Mouse (Mus musculus) CH12F3 (cell line): ENCODE data around the gene Gm5891.
"Not testable (repeated sequence)": the region's sequence is repeated elsewhere in the genome, so short reads cannot be mapped to it uniquely, and the experiment has no call there.

Experiments
- in situ Hi-C: fragments of 300-500 bp; cut with MboI; formaldehyde crosslinking; loops from 2 replicates; pipeline ENCODE4 v1.14.3; 2020; ENCODE audit warnings: low sequenced_read_pairs

Gm5891 gene

GRCm38 (mm10) chr7:21921191-21921590 lies at the start of gene Gm5891:
Gene Gm5891 (minus strand): TSS chr7:21921291.
- in situ Hi-C loops, result not testable (repeated sequence)
